Mouse (Mus musculus) ES-E14 (cell line): ENCODE data around the gene Dnah12.

Source experiments
- CHD2 ChIP-seq: IDR thresholded peaks from 2 replicates; pipeline ENCODE4 v1.6.1; 2014; ENCODE audit warnings: mild to moderate bottlenecking, low read depth, low read length, inconsistent platforms
- HCFC1 ChIP-seq: IDR thresholded peaks from 2 replicates; pipeline ENCODE4 v1.6.1; 2012; ENCODE audit warnings: low read length, inconsistent platforms, borderline replicate concordance; ENCODE audit not compliant: insufficient read depth
- MAFK ChIP-seq: IDR thresholded peaks from 2 replicates; pipeline ENCODE4 v1.6.1; 2014; ENCODE audit warnings: mild to moderate bottlenecking, low read depth, low read length, inconsistent platforms; ENCODE audit not compliant: insufficient read depth
- ZC3H11A ChIP-seq: IDR thresholded peaks from 2 replicates; pipeline ENCODE4 v1.6.1; 2012; ENCODE audit warnings: low read depth, mild to moderate bottlenecking, inconsistent platforms, low read length, borderline replicate concordance
- ZNF384 ChIP-seq: IDR thresholded peaks from 2 replicates; pipeline ENCODE4 v1.6.1; 2012; ENCODE audit warnings: low read depth, low read length, inconsistent platforms

- TF ChIP-seq ZNF384 = no peak
- TF ChIP-seq HCFC1 = no peak
- TF ChIP-seq ZC3H11A = no peak
- TF ChIP-seq CHD2 = no peak
- TF ChIP-seq MAFK = no peak
Measured at GRCm38 (mm10) chr14:26798330-26798729, 105.3 kb downstream of the Dnah12 start.
